ENCODE assay signal across 12 mouse cellular contexts in the genomic region with DNA sequence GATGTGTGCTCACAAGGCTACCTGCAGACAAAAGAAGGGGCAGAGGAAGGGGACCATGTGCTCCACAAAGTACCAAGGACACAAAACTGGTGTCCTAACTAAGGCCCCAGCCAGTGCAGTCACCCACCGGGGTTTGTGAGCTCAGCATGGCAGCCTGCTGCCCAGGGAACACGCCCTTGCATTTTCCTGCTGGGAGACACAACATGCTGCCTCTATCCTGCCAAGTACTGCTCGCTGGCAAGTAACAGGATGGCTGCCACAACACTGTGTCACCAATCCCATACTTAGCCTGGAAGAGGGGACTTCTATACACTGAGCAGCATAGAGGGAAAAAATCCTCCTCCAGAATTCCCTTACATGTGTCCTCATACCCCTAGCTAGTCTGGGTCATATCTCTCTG.
A peak's percentile ranks its signal among the peaks of the same experiment; 100 is the strongest.
DNase-seq lines count a peak whose midpoint lies in the region; ATAC-seq and TF ChIP-seq lines count a peak whose summit lies in the region.
"Had no signal": no experiment of that assay in that cellular context is flagged by ENCODE, and none has a peak within 500 bp of the region (broad histone marks: within the 10 kb centered on the region; RNA-seq: fewer than 3 reads in every experiment).

No protein-coding gene starts in this region.

- DNase-seq in forebrain, embryonic 11.5 days (ENCODE audit: low spot score) = no peak
- DNase-seq in liver, postnatal 0 days = no peak
- DNase-seq in forebrain, postnatal 0 days = peak; percentile 52
- peak; percentile 6 for DNase-seq in right cerebral cortex, postnatal 4 days
- no peak for DNase-seq in adrenal gland, postnatal 10 days
- no peak for DNase-seq in hindbrain, embryonic 10.5 days (ENCODE audit: low spot score)
- DNase-seq: kidney, adult 11 months; thymus, postnatal 36 days had no signal

- no peaks in the 10 kb centered on the region for H3K9me3 ChIP-seq in forebrain, embryonic 15.5 days
- no peaks in the 10 kb centered on the region for H3K9me3 ChIP-seq in forebrain, embryonic 11.5 days (ENCODE audit: control insufficient read depth, low read length)
- no peaks in the 10 kb centered on the region for H3K9me3 ChIP-seq in liver, embryonic 12.5 days (replicated peaks)
- H3K9me3 ChIP-seq in liver, postnatal 0 days (ENCODE audit: low read length) = no peaks in the 10 kb centered on the region
- H3K9me3 ChIP-seq in forebrain, postnatal 0 days (ENCODE audit: low read length) = no peaks in the 10 kb centered on the region
- H3K9me3 ChIP-seq in hindbrain, embryonic 10.5 days = no peaks in the 10 kb centered on the region
- H3K9me3 ChIP-seq: embryonic facial prominence, embryonic 15.5 days; midbrain, embryonic 13.5 days had no signal

- H3K27ac ChIP-seq in forebrain, embryonic 15.5 days (replicated peaks) = no peak overlapping the region
- no peak overlapping the region for H3K27ac ChIP-seq in forebrain, embryonic 11.5 days (ENCODE audit: low read depth, low read length)
- 0 out of 2 replicates have a peak overlapping the region, but pooled peaks have one; percentile 7 for H3K27ac ChIP-seq in liver, embryonic 12.5 days
- no peak overlapping the region for H3K27ac ChIP-seq in liver, postnatal 0 days (ENCODE audit: low read depth)
- no peak overlapping the region for H3K27ac ChIP-seq in forebrain, postnatal 0 days (ENCODE audit: low read depth, low read length)
- H3K27ac ChIP-seq in hindbrain, embryonic 10.5 days = no peak overlapping the region
- H3K27ac ChIP-seq: embryonic facial prominence, embryonic 15.5 days; midbrain, embryonic 13.5 days had no signal

- ATAC-seq in forebrain, embryonic 15.5 days (replicated peaks) = peak; percentile 63; the same call in 1 of the 2 replicates
- ATAC-seq in forebrain, embryonic 11.5 days (replicated peaks; ENCODE audit: low FRiP score) = no peak
- ATAC-seq in liver, embryonic 12.5 days = no peak
- no peak for ATAC-seq in liver, postnatal 0 days
- peak; percentile 88 for ATAC-seq in forebrain, postnatal 0 days
- ATAC-seq: midbrain, embryonic 13.5 days had no signal

- TF ChIP-seq EP300 in liver, postnatal 0 days (IDR thresholded peaks at IDR 0.05; ENCODE audit: low read depth) = no peak

- no peak overlapping the region for H3K4me3 ChIP-seq in forebrain, embryonic 15.5 days
- H3K4me3 ChIP-seq in forebrain, embryonic 11.5 days (ENCODE audit: low read depth, low read length) = no peak overlapping the region
- H3K4me3 ChIP-seq in liver, embryonic 12.5 days = no peak overlapping the region
- no peak overlapping the region for H3K4me3 ChIP-seq in liver, postnatal 0 days (ENCODE audit: low read depth, low read length)
- H3K4me3 ChIP-seq in forebrain, postnatal 0 days (ENCODE audit: low read depth, low read length) = no peak overlapping the region
- no peak overlapping the region for H3K4me3 ChIP-seq in hindbrain, embryonic 10.5 days
- H3K4me3 ChIP-seq: embryonic facial prominence, embryonic 15.5 days; midbrain, embryonic 13.5 days had no signal

- 67% methylated on average over 3 of the region's 3 CpGs for WGBS in forebrain, embryonic 15.5 days
- WGBS in forebrain, embryonic 11.5 days = 91% methylated on average over 3 of the region's 3 CpGs
- WGBS in liver, embryonic 12.5 days (ENCODE audit: insufficient replicate concordance) = 79% methylated on average over 3 of the region's 3 CpGs
- 86% methylated on average over 3 of the region's 3 CpGs for WGBS in liver, postnatal 0 days (ENCODE audit: insufficient replicate concordance)
- 57% methylated on average over 3 of the region's 3 CpGs for WGBS in forebrain, postnatal 0 days
- 82% methylated on average over 3 of the region's 3 CpGs for WGBS in hindbrain, embryonic 10.5 days

- H3K4me1 ChIP-seq in forebrain, embryonic 15.5 days = peaks cover 25% of the 10 kb centered on the region
- peaks cover 5% of the 10 kb centered on the region; the same call in 1 of the 2 replicates for H3K4me1 ChIP-seq in forebrain, embryonic 11.5 days (replicated peaks; ENCODE audit: control insufficient read depth, insufficient read depth, low read length)
- peaks cover 20% of the 10 kb centered on the region for H3K4me1 ChIP-seq in liver, embryonic 12.5 days
- H3K4me1 ChIP-seq in liver, postnatal 0 days (ENCODE audit: insufficient read depth) = peaks cover 12% of the 10 kb centered on the region
- H3K4me1 ChIP-seq in forebrain, postnatal 0 days (ENCODE audit: insufficient read depth) = peaks cover 21% of the 10 kb centered on the region; the same call in 1 of the 2 replicates
- peaks cover 6% of the 10 kb centered on the region; the same call in 1 of the 2 replicates for H3K4me1 ChIP-seq in hindbrain, embryonic 10.5 days (replicated peaks)

- no peaks in the 10 kb centered on the region for H3K27me3 ChIP-seq in forebrain, embryonic 15.5 days
- H3K27me3 ChIP-seq in forebrain, embryonic 11.5 days (ENCODE audit: control insufficient read depth, insufficient read depth, low read length) = no peaks in the 10 kb centered on the region
- no peaks in the 10 kb centered on the region for H3K27me3 ChIP-seq in liver, embryonic 12.5 days (replicated peaks)
- H3K27me3 ChIP-seq in liver, postnatal 0 days (ENCODE audit: insufficient read depth, low read length) = no peaks in the 10 kb centered on the region
- no peaks in the 10 kb centered on the region for H3K27me3 ChIP-seq in forebrain, postnatal 0 days (ENCODE audit: insufficient read depth, low read length)
- no peaks in the 10 kb centered on the region for H3K27me3 ChIP-seq in hindbrain, embryonic 10.5 days (ENCODE audit: insufficient read depth, poor library complexity, severe bottlenecking)
- H3K27me3 ChIP-seq: embryonic facial prominence, embryonic 15.5 days; midbrain, embryonic 13.5 days had no signal

- no peak overlapping the region for H3K4me2 ChIP-seq in forebrain, embryonic 15.5 days (replicated peaks)
- no peak overlapping the region for H3K4me2 ChIP-seq in forebrain, embryonic 11.5 days (ENCODE audit: low read depth, low read length, severe bottlenecking)
- no peak overlapping the region for H3K4me2 ChIP-seq in liver, embryonic 12.5 days
- no peak overlapping the region for H3K4me2 ChIP-seq in liver, postnatal 0 days (ENCODE audit: low read depth, low read length)
- no peak overlapping the region for H3K4me2 ChIP-seq in forebrain, postnatal 0 days (ENCODE audit: low read depth)
- H3K4me2 ChIP-seq: embryonic facial prominence, embryonic 15.5 days; midbrain, embryonic 13.5 days had no signal

- no peak overlapping the region for H3K9ac ChIP-seq in forebrain, embryonic 15.5 days (replicated peaks)
- no peak overlapping the region for H3K9ac ChIP-seq in forebrain, embryonic 11.5 days (ENCODE audit: low read length)
- no peak overlapping the region for H3K9ac ChIP-seq in liver, embryonic 12.5 days
- H3K9ac ChIP-seq in liver, postnatal 0 days (replicated peaks) = no peak overlapping the region
- no peak overlapping the region for H3K9ac ChIP-seq in forebrain, postnatal 0 days
- H3K9ac ChIP-seq: embryonic facial prominence, embryonic 15.5 days; midbrain, embryonic 13.5 days had no signal

- no peaks in the 10 kb centered on the region for H3K36me3 ChIP-seq in forebrain, embryonic 15.5 days
- no peaks in the 10 kb centered on the region for H3K36me3 ChIP-seq in forebrain, embryonic 11.5 days (ENCODE audit: control insufficient read depth, insufficient read depth, low read length)
- H3K36me3 ChIP-seq in liver, embryonic 12.5 days = peaks cover 44% of the 10 kb centered on the region
- H3K36me3 ChIP-seq in liver, postnatal 0 days (replicated peaks; ENCODE audit: insufficient read depth, low read length) = peaks cover 15% of the 10 kb centered on the region
- H3K36me3 ChIP-seq in forebrain, postnatal 0 days (ENCODE audit: insufficient read depth) = no peaks in the 10 kb centered on the region
- peaks cover 16% of the 10 kb centered on the region for H3K36me3 ChIP-seq in hindbrain, embryonic 10.5 days

- no peak for TF ChIP-seq CTCF in liver, postnatal 0 days (IDR thresholded peaks at IDR 0.05; ENCODE audit: low read depth)
- no peak for TF ChIP-seq CTCF in forebrain, postnatal 0 days (IDR thresholded peaks at IDR 0.05; ENCODE audit: low read depth)

Comparison
In these comparisons a context has a peak if more than half of its experiments do, and no peak if none do; other contexts are left out.
1. ATAC-seq: peak in forebrain, embryonic 15.5 days (single experiment) and forebrain, postnatal 0 days (single experiment); none in forebrain, embryonic 11.5 days (single experiment), liver, embryonic 12.5 days (single experiment) and liver, postnatal 0 days (single experiment).
2. DNase-seq: peak in forebrain, postnatal 0 days (single experiment) and right cerebral cortex, postnatal 4 days (single experiment); none in forebrain, embryonic 11.5 days (single experiment), liver, postnatal 0 days (single experiment), adrenal gland, postnatal 10 days (single experiment) and hindbrain, embryonic 10.5 days (single experiment).